Mouse (Mus musculus): ENCODE results near the gene Lamtor3.

DNA sequence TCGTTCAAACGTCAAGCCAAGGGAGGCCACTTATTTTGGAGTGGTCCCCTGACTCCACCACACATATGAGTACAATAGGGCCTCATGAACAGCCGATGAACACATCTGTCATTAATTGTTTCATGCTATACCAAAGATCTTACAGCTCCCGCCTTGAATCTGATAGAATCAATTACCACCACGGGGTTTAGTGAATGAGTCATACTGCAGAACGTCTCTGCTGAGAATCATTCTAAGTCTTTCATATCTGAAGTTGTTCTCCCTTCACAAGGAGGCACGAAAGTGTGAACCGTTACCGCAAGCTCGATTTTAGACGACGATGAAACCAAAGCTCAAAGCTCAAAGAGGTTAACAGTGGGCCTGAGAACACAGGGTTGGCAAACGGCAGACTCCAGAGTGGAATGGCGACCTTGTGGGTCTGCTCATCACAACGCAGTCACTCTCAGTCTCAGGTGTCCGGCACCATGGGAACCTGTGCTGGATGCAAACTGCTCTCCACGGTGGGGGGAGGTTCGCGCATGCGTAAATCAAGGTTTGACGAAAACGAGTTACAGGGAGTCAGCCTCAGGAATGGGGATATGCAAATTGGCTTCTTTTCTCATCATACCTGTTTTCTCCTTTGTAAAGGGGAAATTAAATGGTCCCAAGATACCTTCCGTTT lies 36.1 kb downstream of the Lamtor3 start:
- TF ChIP-seq FLI1 (IDR thresholded peaks at IDR 0.05; ENCODE audit: low read length) (no peak), GATA1 (IDR thresholded peaks at IDR 0.05; ENCODE audit: borderline replicate concordance, low read length) (no peak)
